Mouse (Mus musculus) NIH3T3 (cell line): ENCODE measurements around the gene Cdk6.

ENCODE experiments used
- DNase-seq: peaks from one replicate; pipeline ENCODE4 v3.0.0-alpha.2; 2012; ENCODE audit warnings: low read depth

Gene Cdk6

GRCm38 (mm10) chr5:3579066-3579465 is 237.8 kb downstream of the Cdk6 start:
- DNase-seq: no peak
